ENCODE assay signal across 8 mouse cellular contexts in genomic region chr4:148804137-148804779, GRCm38 (mm10). TPM values are rescaled to one million over a fixed set of nuclear protein-coding genes. Genes with fewer than 3 reads are reported as not detected.
DNase-seq lines count a peak whose midpoint lies in the region; ATAC-seq lines count a peak whose summit lies in the region.

Gene Casz1 (plus strand): TSS chr4:148804429.

- peak; percentile 96 for DNase-seq in ZHBTc4 (ENCODE audit: low read depth, low spot score)
- DNase-seq in cerebellum, postnatal 25 days = peak; percentile 83 to 89
- peak; percentile 87 to 89 for DNase-seq in frontal cortex, postnatal 36 days (ENCODE audit: low spot score in 2 of 2)
- DNase-seq in layer of hippocampus, postnatal 14 days (ENCODE audit: low spot score in 2 of 2) = peak; percentile 89
- peak; percentile 98 for DNase-seq in retina, postnatal 1 day
- DNase-seq in thymus, postnatal 10 days (ENCODE audit: low spot score in 2 of 2) = no peak

- under 1% methylated on average over 68 of the region's 68 CpGs for WGBS in hindbrain, embryonic 13.5 days
- 0% methylated on average over 66 of the region's 68 CpGs for WGBS in lung, embryonic 16.5 days

- H3K27me3 ChIP-seq in hindbrain, embryonic 13.5 days = peaks cover 86% of the 10 kb centered on the region
- H3K27me3 ChIP-seq in lung, embryonic 16.5 days (ENCODE audit: control insufficient read depth, insufficient read depth, low read depth, low read length) = peaks cover 30% of the 10 kb centered on the region

- H3K4me2 ChIP-seq in hindbrain, embryonic 13.5 days = peak within 1 kb of the TSS; percentile 99
- peak within 1 kb of the TSS; percentile 96 for H3K4me2 ChIP-seq in lung, embryonic 16.5 days (ENCODE audit: low read depth, low read length)

- no peaks in the 10 kb centered on the region for H3K36me3 ChIP-seq in hindbrain, embryonic 13.5 days
- H3K36me3 ChIP-seq in lung, embryonic 16.5 days (ENCODE audit: control insufficient read depth, insufficient read depth, low read length) = no peaks in the 10 kb centered on the region

- peak within 1 kb of the TSS; percentile 69 for H3K9ac ChIP-seq in hindbrain, embryonic 13.5 days
- peak within 1 kb of the TSS; percentile 73 for H3K9ac ChIP-seq in lung, embryonic 16.5 days (ENCODE audit: low read length)

- peaks cover 54% of the 10 kb centered on the region for H3K4me1 ChIP-seq in hindbrain, embryonic 13.5 days (replicated peaks)
- peaks cover 22% of the 10 kb centered on the region for H3K4me1 ChIP-seq in lung, embryonic 16.5 days (replicated peaks; ENCODE audit: control insufficient read depth, insufficient read depth, low read length)

- peak; percentile 79 for ATAC-seq in hindbrain, embryonic 13.5 days (ENCODE audit: low FRiP score)
- peak; percentile 88 for ATAC-seq in lung, embryonic 16.5 days (ENCODE audit: low read depth)

- peak within 1 kb of the TSS; percentile 60 for H3K4me3 ChIP-seq in hindbrain, embryonic 13.5 days
- H3K4me3 ChIP-seq in lung, embryonic 16.5 days (ENCODE audit: low read length) = peak within 1 kb of the TSS; percentile 75

- peak within 1 kb of the TSS; percentile 80 for H3K27ac ChIP-seq in hindbrain, embryonic 13.5 days
- H3K27ac ChIP-seq in lung, embryonic 16.5 days (ENCODE audit: low read length) = peak within 1 kb of the TSS; percentile 68

- H3K9me3 ChIP-seq in hindbrain, embryonic 13.5 days = no peaks in the 10 kb centered on the region
- H3K9me3 ChIP-seq in lung, embryonic 16.5 days (ENCODE audit: control insufficient read depth, low read length) = no peaks in the 10 kb centered on the region

RNA-seq across cellular contexts. Expression of gene Casz1, which starts in this region (rescaled TPM):
- 6.7 and 8.1 TPM in 2 replicates for polyA plus RNA-seq in hindbrain, embryonic 13.5 days (2015; fragmentation: Nextera tagmentation; extraction: Ambion mirVana)
- 1 to 10 TPM in 1 of 2 experiments, under 1 TPM in 1; 0.88 to 1.1 TPM for total RNA-seq in layer of hippocampus, postnatal 14 days (2021)
- polyA plus RNA-seq in lung, embryonic 16.5 days (2015; fragmentation: Nextera tagmentation; extraction: Ambion mirVana) = 7.3 and 7.4 TPM in 2 replicates

Comparison
In these comparisons a context has a peak if more than half of its experiments do, and no peak if none do; other contexts are left out.
1. DNase-seq: peak in ZHBTc4 (single experiment), cerebellum, postnatal 25 days (2 of 2), frontal cortex, postnatal 36 days (2 of 2), layer of hippocampus, postnatal 14 days (2 of 2) and retina, postnatal 1 day (single experiment); none in thymus, postnatal 10 days (0 of 2).